Mouse (Mus musculus) small intestine, adult 2 months (tissue): ENCODE measurements around the gene Lgalsl.

Experiments
- CTCF ChIP-seq: fragments of 200-500 bp; IDR thresholded peaks from 2 replicates; pipeline ENCODE4 v1.5.1; 2012; ENCODE audit warnings: low read depth, mild to moderate bottlenecking, control low read depth, inconsistent platforms, low read length, moderate library complexity, mixed read lengths; ENCODE audit not compliant: insufficient replicate concordance, insufficient read length; ENCODE audit errors: extremely low read depth
- POLR2A ChIP-seq: fragments of 200-500 bp; IDR thresholded peaks from 2 replicates; pipeline ENCODE4 v1.6.1; 2012; ENCODE audit warnings: low read depth, mild to moderate bottlenecking, control low read depth, inconsistent platforms, low read length, moderate library complexity

DNA sequence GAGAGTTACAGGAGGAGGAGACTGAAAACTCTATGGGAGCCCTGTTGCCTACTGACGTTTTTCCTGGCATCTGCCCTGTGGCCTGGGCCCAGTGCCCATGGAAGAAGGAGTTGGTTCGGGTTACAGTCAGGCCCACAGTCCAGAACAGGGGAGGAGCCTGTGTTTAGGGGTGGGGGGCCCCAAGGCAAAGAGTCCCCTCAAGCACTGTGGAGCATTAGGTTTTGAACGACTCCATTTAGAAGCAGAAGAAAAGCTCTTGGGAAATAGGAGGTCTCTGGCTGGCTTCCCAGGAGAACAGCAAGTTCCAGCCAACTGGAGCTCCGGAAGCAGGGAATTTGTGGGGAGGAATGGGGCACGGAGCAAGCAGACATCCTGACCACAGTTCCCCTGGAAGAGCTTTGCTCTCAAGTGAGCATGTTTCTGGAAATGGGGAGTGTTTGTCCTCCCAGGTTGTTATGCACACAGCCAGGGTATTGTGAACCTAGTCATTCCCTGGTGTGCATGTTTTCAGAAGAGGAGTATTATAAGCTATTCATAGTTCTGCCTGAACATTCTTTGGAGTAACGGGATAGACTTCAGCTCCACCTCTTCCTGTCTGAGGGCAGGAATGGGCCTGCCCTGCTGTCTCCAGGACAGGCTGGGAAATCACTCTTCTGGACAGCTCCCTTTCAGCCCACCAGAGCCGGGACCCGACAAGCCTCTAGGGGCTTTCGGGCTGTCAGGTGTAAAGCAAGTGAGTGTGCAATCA lies 28.2 kb upstream of the Lgalsl start:
- TF ChIP-seq CTCF = no peak
- 0 out of 2 replicates have a peak, but pooled peaks have one; percentile 26 for TF ChIP-seq POLR2A
